ENCODE assay signal across 10 mouse cellular contexts in genomic region chr7:25180512-25180911, GRCm38 (mm10). TPM values are rescaled to one million over a fixed set of nuclear protein-coding genes. Genes with fewer than 3 reads are reported as not detected.
DNase-seq lines count a peak whose midpoint lies in the region; ATAC-seq and TF ChIP-seq lines count a peak whose summit lies in the region.
"Had no signal": no experiment of that assay in that cellular context is flagged by ENCODE, and none has a peak within 500 bp of the region (broad histone marks: within the 10 kb centered on the region; RNA-seq: fewer than 3 reads in every experiment).

No protein-coding gene starts in this region.

- H3K4me3 ChIP-seq in heart, embryonic 15.5 days, result 0 out of 2 replicates have a peak overlapping the region, but pooled peaks have one; percentile 52
- H3K4me3 ChIP-seq in heart, adult 2 months, result no peak overlapping the region
- H3K4me3 ChIP-seq in forebrain, embryonic 12.5 days (replicated peaks), result peak overlapping the region; percentile 62
- H3K4me3 ChIP-seq in neural tube, embryonic 12.5 days, result peak overlapping the region; percentile 62; the same call in 1 of the 2 replicates
- no peak overlapping the region for H3K4me3 ChIP-seq in kidney, adult 2 months (ENCODE audit: insufficient read depth, low read depth, low read length)
- H3K4me3 ChIP-seq in lung, postnatal 0 days (ENCODE audit: low read depth, low read length), result no peak overlapping the region

- no peak overlapping the region for H3K4me2 ChIP-seq in heart, embryonic 15.5 days
- peak overlapping the region; percentile 84 for H3K4me2 ChIP-seq in forebrain, embryonic 12.5 days
- H3K4me2 ChIP-seq in neural tube, embryonic 12.5 days (replicated peaks), result peak overlapping the region; percentile 72
- H3K4me2 ChIP-seq in lung, postnatal 0 days (replicated peaks; ENCODE audit: low read depth, low read length), result no peak overlapping the region

- intact Hi-C loops in heart, adult 2 months (cut with DNase I), result no loop called here

- ATAC-seq in heart, embryonic 15.5 days (replicated peaks; ENCODE audit: insufficient number of reproducible peaks, insufficient read depth, low FRiP score, low read depth), result no peak
- no peak for ATAC-seq in forebrain, embryonic 12.5 days (ENCODE audit: low FRiP score)
- ATAC-seq in inflammation-experienced regulatory T-cells, adult 6 months, result peak; percentile 16
- ATAC-seq in neural tube, embryonic 12.5 days (ENCODE audit: low FRiP score, low read depth), result no peak
- no peak for ATAC-seq in lung, postnatal 0 days

- no peaks in the 10 kb centered on the region for H3K9me3 ChIP-seq in heart, embryonic 15.5 days (replicated peaks)
- no peaks in the 10 kb centered on the region for H3K9me3 ChIP-seq in forebrain, embryonic 12.5 days
- no peaks in the 10 kb centered on the region for H3K9me3 ChIP-seq in neural tube, embryonic 12.5 days
- no peaks in the 10 kb centered on the region for H3K9me3 ChIP-seq in lung, postnatal 0 days (ENCODE audit: low read length)
- H3K9me3 ChIP-seq: heart, embryonic 13.5 days had no signal

- no peak for TF ChIP-seq CTCF in heart, adult 2 months (IDR thresholded peaks at IDR 0.05)
- TF ChIP-seq CTCF in kidney, adult 2 months (conservative IDR thresholded peaks at IDR 0.05; ENCODE audit: insufficient read depth, insufficient read length, low read depth, low read length), result no peak
- TF ChIP-seq CTCF in lung, postnatal 0 days (IDR thresholded peaks at IDR 0.05), result no peak

- peaks cover 25% of the 10 kb centered on the region for H3K4me1 ChIP-seq in heart, embryonic 15.5 days (replicated peaks)
- H3K4me1 ChIP-seq in heart, adult 2 months (ENCODE audit: control insufficient read depth, insufficient read depth, low read length), result no peaks in the 10 kb centered on the region; the same call in 1 of the 2 replicates
- peaks cover 49% of the 10 kb centered on the region for H3K4me1 ChIP-seq in forebrain, embryonic 12.5 days
- peaks cover 44% of the 10 kb centered on the region for H3K4me1 ChIP-seq in neural tube, embryonic 12.5 days
- no peaks in the 10 kb centered on the region for H3K4me1 ChIP-seq in kidney, adult 2 months (ENCODE audit: control insufficient read depth, insufficient read depth, low read length)
- H3K4me1 ChIP-seq in lung, postnatal 0 days (ENCODE audit: insufficient read depth, low read depth, low read length), result no peaks in the 10 kb centered on the region

- no peak for TF ChIP-seq EP300 in heart, adult 2 months (IDR thresholded peaks at IDR 0.05; ENCODE audit: insufficient read depth, low read depth, low read length)
- no peak for TF ChIP-seq EP300 in lung, postnatal 0 days (IDR thresholded peaks at IDR 0.05)

- no peaks in the 10 kb centered on the region for H3K36me3 ChIP-seq in heart, embryonic 15.5 days
- H3K36me3 ChIP-seq in heart, adult 2 months (ENCODE audit: control insufficient read depth, insufficient read depth, low read length), result no peaks in the 10 kb centered on the region
- H3K36me3 ChIP-seq in forebrain, embryonic 12.5 days (replicated peaks), result no peaks in the 10 kb centered on the region
- no peaks in the 10 kb centered on the region for H3K36me3 ChIP-seq in neural tube, embryonic 12.5 days
- no peaks in the 10 kb centered on the region for H3K36me3 ChIP-seq in kidney, adult 2 months (ENCODE audit: control insufficient read depth, insufficient read depth, low read length)
- no peaks in the 10 kb centered on the region for H3K36me3 ChIP-seq in lung, postnatal 0 days (ENCODE audit: insufficient read depth, low read length)
- H3K36me3 ChIP-seq: heart, embryonic 13.5 days had no signal

- H3K27ac ChIP-seq in heart, embryonic 15.5 days, result no peak overlapping the region
- H3K27ac ChIP-seq in heart, adult 2 months, result no peak overlapping the region
- H3K27ac ChIP-seq in forebrain, embryonic 12.5 days, result peak overlapping the region; percentile 98
- no peak overlapping the region for H3K27ac ChIP-seq in neural tube, embryonic 12.5 days
- H3K27ac ChIP-seq in kidney, adult 2 months (ENCODE audit: insufficient read depth, low read depth, low read length), result no peak overlapping the region
- no peak overlapping the region for H3K27ac ChIP-seq in lung, postnatal 0 days (ENCODE audit: low read length)
- H3K27ac ChIP-seq: heart, embryonic 13.5 days; kidney, postnatal 0 days had no signal

- no peak for DNase-seq in heart, adult 2 months
- DNase-seq in kidney, adult 2 months, result no peak
- DNase-seq in lung, postnatal 0 days (ENCODE audit: low spot score), result no peak
- DNase-seq in kidney, postnatal 4 days, result no peak

- H3K79me2 ChIP-seq in heart, adult 2 months (replicated peaks; ENCODE audit: control insufficient read depth, insufficient read depth, low read length), result no peaks in the 10 kb centered on the region

- WGBS in heart, embryonic 15.5 days, result 6% methylated on average over 6 of the region's 6 CpGs
- 2% methylated on average over 6 of the region's 6 CpGs for WGBS in heart, adult 2 months
- WGBS in forebrain, embryonic 12.5 days, result 1% methylated on average over 6 of the region's 6 CpGs
- 6% methylated on average over 6 of the region's 6 CpGs for WGBS in neural tube, embryonic 12.5 days
- WGBS in kidney, adult 2 months, result 5% methylated on average over 6 of the region's 6 CpGs
- WGBS in lung, postnatal 0 days, result 4% methylated on average over 6 of the region's 6 CpGs

- no peak overlapping the region for H3K9ac ChIP-seq in heart, embryonic 15.5 days
- no peak overlapping the region for H3K9ac ChIP-seq in heart, adult 2 months (ENCODE audit: low read depth, low read length)
- H3K9ac ChIP-seq in forebrain, embryonic 12.5 days, result peak overlapping the region; percentile 82; the same call in 1 of the 2 replicates
- H3K9ac ChIP-seq in neural tube, embryonic 12.5 days, result peak overlapping the region; percentile 13; the same call in 1 of the 2 replicates
- no peak overlapping the region for H3K9ac ChIP-seq in lung, postnatal 0 days (replicated peaks; ENCODE audit: low read depth)

- H3K27me3 ChIP-seq in heart, embryonic 15.5 days, result peaks cover 88% of the 10 kb centered on the region
- peaks cover 23% of the 10 kb centered on the region for H3K27me3 ChIP-seq in heart, adult 2 months (ENCODE audit: control insufficient read depth, insufficient read depth, low read length)
- H3K27me3 ChIP-seq in forebrain, embryonic 12.5 days, result peaks cover 87% of the 10 kb centered on the region
- peaks cover 52% of the 10 kb centered on the region for H3K27me3 ChIP-seq in neural tube, embryonic 12.5 days (replicated peaks)
- peaks cover 3% of the 10 kb centered on the region; the same call in 1 of the 2 replicates for H3K27me3 ChIP-seq in kidney, adult 2 months (replicated peaks; ENCODE audit: control insufficient read depth, insufficient read depth, low read length)
- H3K27me3 ChIP-seq in lung, postnatal 0 days (replicated peaks; ENCODE audit: insufficient read depth, low read length), result peaks cover 77% of the 10 kb centered on the region

- no peak for TF ChIP-seq POLR2A in heart, adult 2 months (IDR thresholded peaks at IDR 0.05; ENCODE audit: insufficient read depth, low read depth, low read length)
- no peak for TF ChIP-seq POLR2A in kidney, adult 2 months (IDR thresholded peaks at IDR 0.05; ENCODE audit: low read depth, low read length)

RNA-seq across cellular contexts. Expression of gene Pou2f2, which starts 1.0 kb away (rescaled TPM):
- polyA plus RNA-seq in heart, embryonic 15.5 days (2015; fragmentation: Nextera tagmentation; extraction: Ambion mirVana), result 0.49 and 1.9 TPM in 2 replicates
- total RNA-seq in heart, adult 2 months (2021), result under 1 TPM; 0.39 to 0.64 TPM
- 0.38 and 1.5 TPM in 2 replicates for polyA plus RNA-seq in heart, adult 2 months (2012; rRNA removed)
- polyA plus RNA-seq in forebrain, embryonic 12.5 days (2016; fragmentation: Nextera tagmentation; extraction: Ambion mirVana), result 22.3 and 28.6 TPM in 2 replicates
- 10 to 100 TPM; 18.1 to 32.0 (median 30.0) TPM for polyA plus RNA-seq in inflammation-experienced regulatory T-cells, adult 6 months (2017; shearing (Covaris generic))
- 28.1 and 32.6 TPM in 2 replicates for polyA plus RNA-seq in neural tube, embryonic 12.5 days (2016; fragmentation: Nextera tagmentation; extraction: Ambion mirVana)
- polyA plus RNA-seq in kidney, adult 2 months (2012; rRNA removed), result 1.1 and 2.6 TPM in 2 replicates
- polyA plus RNA-seq in lung, postnatal 0 days (2015; fragmentation: Nextera tagmentation; extraction: Ambion mirVana), result 0.98 and 1.4 TPM in 2 replicates

RNA-seq across cellular contexts. Expression of gene Dedd2, which starts 39.9 kb away (rescaled TPM):
- polyA plus RNA-seq in heart, embryonic 15.5 days (2015; fragmentation: Nextera tagmentation; extraction: Ambion mirVana), result 6.6 and 9.5 TPM in 2 replicates
- 10 to 100 TPM; 14.3 to 18.4 TPM for total RNA-seq in heart, adult 2 months (2021)
- polyA plus RNA-seq in heart, adult 2 months (2012; rRNA removed), result 18.7 and 21.7 TPM in 2 replicates
- 11.2 and 12.3 TPM in 2 replicates for polyA plus RNA-seq in forebrain, embryonic 12.5 days (2016; fragmentation: Nextera tagmentation; extraction: Ambion mirVana)
- 10 to 100 TPM; 24.6 to 26.2 (median 25.0) TPM for polyA plus RNA-seq in inflammation-experienced regulatory T-cells, adult 6 months (2017; shearing (Covaris generic))
- 15.5 and 17.7 TPM in 2 replicates for polyA plus RNA-seq in neural tube, embryonic 12.5 days (2016; fragmentation: Nextera tagmentation; extraction: Ambion mirVana)
- polyA plus RNA-seq in kidney, adult 2 months (2012; rRNA removed), result 34.8 and 43.7 TPM in 2 replicates
- polyA plus RNA-seq in lung, postnatal 0 days (2015; fragmentation: Nextera tagmentation; extraction: Ambion mirVana), result 15.9 and 18.2 TPM in 2 replicates

RNA-seq across cellular contexts. Expression of gene Zfp526, which starts 40.7 kb away (rescaled TPM):
- polyA plus RNA-seq in heart, embryonic 15.5 days (2015; fragmentation: Nextera tagmentation; extraction: Ambion mirVana), result 1.7 and 2.9 TPM in 2 replicates
- total RNA-seq in heart, adult 2 months (2021), result 1 to 10 TPM; 7.4 to 9.6 TPM
- polyA plus RNA-seq in heart, adult 2 months (2012; rRNA removed), result 6.9 and 8.1 TPM in 2 replicates
- polyA plus RNA-seq in forebrain, embryonic 12.5 days (2016; fragmentation: Nextera tagmentation; extraction: Ambion mirVana), result 2.7 TPM in 2 replicates
- polyA plus RNA-seq in inflammation-experienced regulatory T-cells, adult 6 months (2017; shearing (Covaris generic)), result 1 to 10 TPM; 2.2 to 4.0 (median 2.5) TPM
- 2.1 and 2.9 TPM in 2 replicates for polyA plus RNA-seq in neural tube, embryonic 12.5 days (2016; fragmentation: Nextera tagmentation; extraction: Ambion mirVana)
- polyA plus RNA-seq in kidney, adult 2 months (2012; rRNA removed), result 8.9 and 10.8 TPM in 2 replicates
- polyA plus RNA-seq in lung, postnatal 0 days (2015; fragmentation: Nextera tagmentation; extraction: Ambion mirVana), result 1.6 and 2.2 TPM in 2 replicates

RNA-seq across cellular contexts. Expression of gene Gsk3a, which starts 57.1 kb away (rescaled TPM):
- 6.6 and 9.8 TPM in 2 replicates for polyA plus RNA-seq in heart, embryonic 15.5 days (2015; fragmentation: Nextera tagmentation; extraction: Ambion mirVana)
- total RNA-seq in heart, adult 2 months (2021), result 10 to 100 TPM; 61.7 to 69.4 TPM
- 105 and 123 TPM in 2 replicates for polyA plus RNA-seq in heart, adult 2 months (2012; rRNA removed)
- 15.9 and 17.5 TPM in 2 replicates for polyA plus RNA-seq in forebrain, embryonic 12.5 days (2016; fragmentation: Nextera tagmentation; extraction: Ambion mirVana)
- 10 to 100 TPM in 1 of 3 experiments, 1 to 10 TPM in 2; 8.5 to 13.3 (median 8.9) TPM for polyA plus RNA-seq in inflammation-experienced regulatory T-cells, adult 6 months (2017; shearing (Covaris generic))
- 19.1 and 20.3 TPM in 2 replicates for polyA plus RNA-seq in neural tube, embryonic 12.5 days (2016; fragmentation: Nextera tagmentation; extraction: Ambion mirVana)
- 127 and 128 TPM in 2 replicates for polyA plus RNA-seq in kidney, adult 2 months (2012; rRNA removed)
- polyA plus RNA-seq in lung, postnatal 0 days (2015; fragmentation: Nextera tagmentation; extraction: Ambion mirVana), result 6.7 and 6.8 TPM in 2 replicates

Comparison
In these comparisons a context has a peak if more than half of its experiments do, and no peak if none do; other contexts are left out.
1. H3K4me3 ChIP-seq: peak in heart, embryonic 15.5 days (single experiment), forebrain, embryonic 12.5 days (single experiment) and neural tube, embryonic 12.5 days (single experiment); none in heart, adult 2 months (single experiment), kidney, adult 2 months (single experiment) and lung, postnatal 0 days (single experiment).
2. H3K4me2 ChIP-seq: peak in forebrain, embryonic 12.5 days (single experiment) and neural tube, embryonic 12.5 days (single experiment); none in heart, embryonic 15.5 days (single experiment) and lung, postnatal 0 days (single experiment).
3. H3K9ac ChIP-seq: peak in forebrain, embryonic 12.5 days (single experiment) and neural tube, embryonic 12.5 days (single experiment); none in heart, embryonic 15.5 days (single experiment), heart, adult 2 months (single experiment) and lung, postnatal 0 days (single experiment).